Mouse (Mus musculus): ENCODE measurements around the gene Gin1. TPM values are rescaled to one million over a fixed set of nuclear protein-coding genes. Genes with fewer than 3 reads are reported as not detected.

Gene Gin1
- polyA plus RNA-seq, 1 experiment from 2014 or later: 19.2 TPM

Other genes with a start within 250 kb of the Gin1 start
- gene D1Ertd622e, start 108.1 kb upstream of the Gin1 start, polyA plus RNA-seq (2016; fragmentation: Nextera tagmentation; extraction: Ambion mirVana): 39.0 and 39.8 TPM in 2 replicates
- gene Ppip5k2, start 239 bp downstream of the Gin1 start, polyA plus RNA-seq (2016; fragmentation: Nextera tagmentation; extraction: Ambion mirVana): 37.4 and 41.9 TPM in 2 replicates

Data from midbrain, embryonic 10.5 days (tissue).